Mouse (Mus musculus) mouse embryonic stem cell (cell line): Measurements from ENCODE around the gene Sem1.

Source experiments
- in situ Hi-C, 2 experiments: fragments of 300-500 bp; cut with MboI; formaldehyde crosslinking; loops; 1 replicate in 1 of 2; 3 replicates in 1 of 2; pipeline ENCODE4 v1.14.3; 2019 to 2020; ENCODE audit warnings: low sequenced_read_pairs in 2 of 2, low pct_unique_long_range_greater_than_20kb in 1 of 2, mixed read lengths in 1 of 2; ENCODE audit not compliant: unreplicated experiment in 1 of 2

Gene Sem1

GRCm38 (mm10) chr6:6578304-6579149 is at the start of gene Sem1:
Gene Sem1, minus strand, starts transcription at chr6:6578663.
- in situ Hi-C loops: no loop called here

- in situ Hi-C loops: no loop called here
Measured at GRCm38 (mm10) chr6:6622846-6623749, 44.6 kb upstream of the Sem1 start.

GRCm38 (mm10) chr6:6603561-6604544 is 25.4 kb upstream of the Sem1 start:
- in situ Hi-C loops: no loop called here

- in situ Hi-C loops: no loop called here
Measured at GRCm38 (mm10) chr6:6586313-6586712, 7.8 kb upstream of the Sem1 start.

DNA sequence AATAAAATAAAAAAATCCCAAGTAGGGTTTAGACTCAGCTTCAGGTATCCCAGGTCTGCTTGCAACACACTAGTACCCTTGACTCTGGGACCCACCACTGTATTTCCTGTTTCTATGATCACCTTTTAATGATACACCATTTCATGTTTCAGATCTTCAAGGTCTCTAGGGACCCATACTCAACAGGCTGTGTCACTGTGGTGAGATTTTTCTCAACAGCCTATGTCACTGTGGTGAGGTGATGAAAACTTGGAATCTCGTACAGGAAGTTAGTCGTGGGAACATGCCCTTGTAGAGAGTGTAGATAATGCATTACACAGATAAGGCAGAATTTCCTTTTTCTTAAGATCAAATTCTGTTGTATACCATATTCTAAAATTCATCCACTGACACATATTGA is 3.4 kb upstream of the Sem1 start:
- in situ Hi-C loops: no loop called here

DNA sequence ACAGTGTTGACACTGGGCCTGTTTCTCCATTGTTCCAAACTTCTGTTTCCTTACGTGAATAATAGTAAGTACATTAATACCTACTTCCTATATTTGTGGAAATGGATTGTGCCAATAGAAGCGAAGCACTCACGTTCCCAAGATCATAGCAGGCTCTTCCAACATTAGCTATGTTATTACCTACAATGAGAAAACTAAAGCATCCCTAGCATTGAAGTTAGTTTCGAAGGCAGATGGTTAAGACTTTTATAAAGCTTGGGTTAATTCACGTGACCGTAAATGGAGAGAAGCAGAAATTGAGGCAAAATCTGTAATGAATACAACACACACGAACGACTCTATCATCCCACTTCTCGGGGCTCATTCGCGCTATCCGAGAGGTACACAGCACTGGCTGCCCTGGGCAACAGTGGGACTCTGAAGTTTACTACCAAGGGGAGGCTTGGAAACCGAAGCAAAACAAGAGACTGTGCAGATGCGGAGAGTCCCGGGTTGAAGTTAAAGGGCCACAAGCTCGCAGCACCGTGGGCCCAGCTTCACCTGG is 650 bp downstream of the Sem1 start:
- in situ Hi-C loops: no loop called here

GRCm38 (mm10) chr6:6577291-6577690 is 1.2 kb downstream of the Sem1 start:
- in situ Hi-C loops: no loop called here

GRCm38 (mm10) chr6:6575796-6576195 is 2.7 kb downstream of the Sem1 start:
- in situ Hi-C loops: no loop called here

- in situ Hi-C loops: no loop called here
Measured at GRCm38 (mm10) chr6:6568436-6568835, 10.0 kb downstream of the Sem1 start.

- in situ Hi-C loops: no loop called here
Measured at GRCm38 (mm10) chr6:6563691-6564090, 14.8 kb downstream of the Sem1 start.

GRCm38 (mm10) chr6:6562716-6563115 is 15.7 kb downstream of the Sem1 start:
- in situ Hi-C loops: no loop called here

DNA sequence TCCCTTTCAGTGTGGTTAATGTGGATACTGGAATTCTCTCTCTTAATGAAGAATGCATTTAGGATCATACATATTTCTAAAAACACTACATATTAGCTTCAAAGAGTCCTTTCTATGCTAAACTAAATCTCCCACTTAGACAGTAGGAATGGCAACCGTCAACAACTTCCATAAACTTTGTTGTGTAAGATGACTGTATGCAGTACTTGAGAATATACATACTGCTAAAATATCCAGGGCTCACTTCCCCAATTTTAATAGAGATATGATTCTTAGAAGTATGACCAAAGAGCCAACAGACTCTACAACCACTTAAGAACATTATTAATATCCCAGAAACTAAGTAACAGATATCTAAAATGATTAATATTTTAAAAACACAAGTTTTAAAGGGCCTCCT is 20.8 kb downstream of the Sem1 start:
- in situ Hi-C loops: no loop called here

DNA sequence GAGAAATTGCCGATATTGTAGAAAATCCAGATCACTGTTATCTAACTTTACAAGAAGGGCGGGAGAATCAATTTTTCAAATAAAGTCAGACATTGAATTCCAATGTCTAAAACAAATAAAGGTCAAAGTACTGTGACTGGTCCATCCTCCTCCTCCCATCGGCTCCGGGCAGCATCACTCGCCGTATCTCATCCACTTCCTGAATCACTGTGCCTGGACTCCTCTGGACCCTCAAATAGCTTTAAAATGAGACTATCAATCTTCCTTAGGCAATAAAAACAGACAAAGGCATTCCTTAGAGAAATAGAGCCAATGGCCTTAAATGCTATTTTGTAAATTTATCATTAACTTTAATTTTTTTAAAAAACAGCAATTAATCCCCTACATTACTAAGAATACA is 26.5 kb downstream of the Sem1 start:
- in situ Hi-C loops: no loop called here

DNA sequence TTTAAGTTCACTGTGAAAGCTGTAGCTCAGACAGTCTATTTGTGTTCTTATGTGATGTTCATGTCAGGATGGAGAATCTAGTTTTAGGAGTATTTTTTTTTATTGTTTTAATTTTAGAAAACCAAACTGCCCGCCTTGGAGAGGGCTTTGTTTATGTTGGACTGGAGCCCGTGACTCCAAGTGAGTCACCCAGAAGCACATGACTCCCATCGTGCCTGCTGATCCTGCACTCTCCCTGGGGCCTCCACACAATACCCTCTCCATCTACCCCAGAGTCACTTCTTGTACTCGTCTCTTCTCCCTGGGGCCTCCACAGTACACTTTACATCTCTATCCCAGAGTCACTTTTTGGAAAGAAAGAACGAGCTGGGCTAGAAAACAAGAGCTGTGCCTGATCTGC is 30.5 kb downstream of the Sem1 start:
- in situ Hi-C loops: no loop called here

DNA sequence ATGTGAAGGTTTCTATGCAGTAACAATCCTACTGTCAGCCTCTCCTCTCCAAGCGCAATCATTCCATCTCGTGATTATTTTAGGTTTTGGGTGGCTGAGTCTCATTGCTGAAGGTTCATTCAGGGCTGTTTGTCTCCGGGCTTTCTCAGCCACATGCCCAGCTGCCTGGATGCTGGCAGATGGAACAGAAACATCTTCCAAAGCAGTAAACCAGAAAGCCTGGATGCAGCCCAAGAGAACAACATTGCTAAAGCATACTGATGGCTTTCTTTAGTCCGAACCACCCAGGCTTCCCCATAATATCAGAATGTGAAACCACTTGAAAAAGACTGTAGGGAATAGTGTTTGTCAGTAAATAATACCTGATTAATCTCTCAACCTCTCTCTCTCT is 34.2 kb downstream of the Sem1 start:
- in situ Hi-C loops: no loop called here

DNA sequence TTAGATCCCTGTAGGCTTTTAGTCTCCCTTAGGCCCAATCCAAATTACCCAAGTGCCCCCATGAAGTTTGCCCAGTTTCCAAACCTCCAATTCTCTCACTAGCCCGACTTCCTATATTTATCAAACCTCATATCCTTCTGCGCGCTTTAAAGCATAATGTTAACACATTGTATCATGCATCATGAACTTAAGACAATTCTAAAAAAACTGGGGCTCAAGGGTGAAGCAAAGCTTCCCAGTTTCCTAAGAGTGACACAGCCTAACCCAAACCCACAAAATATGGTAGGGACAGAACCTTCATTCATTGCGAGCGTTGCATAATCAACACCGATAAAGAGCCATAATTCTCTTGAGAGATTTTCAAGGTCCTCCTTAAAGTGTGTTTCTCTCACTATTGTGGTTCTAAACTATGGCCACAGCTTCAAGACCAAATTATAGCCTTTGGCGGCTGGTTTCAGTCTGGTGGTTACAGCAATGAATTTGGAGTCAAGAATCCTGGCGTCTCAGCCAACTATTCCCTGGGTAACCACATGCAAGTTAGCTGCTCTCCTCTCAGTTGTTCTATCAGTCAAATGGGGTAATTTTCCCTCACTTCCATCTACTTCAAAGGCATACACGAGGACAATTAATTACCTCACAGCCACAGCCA is 34.7 kb downstream of the Sem1 start:
- in situ Hi-C loops: no loop called here

DNA sequence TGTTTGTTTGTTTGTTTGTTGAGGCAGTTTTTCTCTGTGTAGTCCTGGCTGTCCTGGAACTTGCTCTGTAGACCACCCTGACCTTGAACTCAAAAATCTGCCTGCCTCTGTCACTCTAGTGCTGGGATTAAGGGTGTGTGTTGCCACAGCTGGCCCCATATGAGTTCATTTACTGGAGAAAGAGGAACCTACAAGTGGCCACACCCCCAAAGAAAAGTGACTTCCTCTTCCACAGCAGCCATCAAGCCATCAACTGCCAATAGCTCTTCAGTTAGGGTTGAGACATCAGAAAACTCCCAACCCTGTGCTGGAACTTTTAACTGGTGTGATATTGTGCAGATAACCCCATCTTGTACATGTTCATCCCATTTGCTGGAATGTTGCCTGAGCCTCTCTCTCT is 36.3 kb downstream of the Sem1 start:
- in situ Hi-C loops: no loop called here
